Mouse (Mus musculus) G1E (cell line): ENCODE data around the gene Pdzd2.
"Not testable (repeated sequence)": the region's sequence is repeated elsewhere in the genome, so short reads cannot be mapped to it uniquely, and the experiment has no call there.

Experiments
- CTCF ChIP-seq: IDR thresholded peaks from 2 replicates; pipeline ENCODE4 v1.5.1; 2012; ENCODE audit warnings: low read depth, low read length, inconsistent platforms, mixed read lengths
- GATA1 ChIP-seq: IDR thresholded peaks from 2 replicates; pipeline ENCODE4 v1.6.1; 2012; ENCODE audit warnings: borderline replicate concordance, low read length, inconsistent platforms, mixed read lengths
- GATA2 ChIP-seq: IDR thresholded peaks from 2 replicates; pipeline ENCODE4 v1.6.1; 2012; ENCODE audit warnings: low read depth, low read length, inconsistent platforms, borderline replicate concordance
- POLR2AphosphoS5 ChIP-seq: IDR thresholded peaks from 2 replicates; pipeline ENCODE4 v1.6.1; 2012; ENCODE audit warnings: low read depth, low read length, inconsistent platforms; ENCODE audit not compliant: insufficient replicate concordance
- TAL1 ChIP-seq: conservative IDR thresholded peaks from 2 replicates; pipeline ENCODE4 v1.6.1; 2012; ENCODE audit warnings: low read depth, low read length, inconsistent platforms, mixed read lengths

- not testable (repeated sequence) for TF ChIP-seq CTCF, GATA1, GATA2, TAL1, POLR2AphosphoS5
These were observed 373.0 kb downstream of the Pdzd2 start for GRCm38 (mm10) chr15:12366580-12367305.
